Mouse (Mus musculus) urinary bladder, adult 2 months (tissue): ENCODE data around the gene Spef1. TPM values are rescaled to one million over a fixed set of nuclear protein-coding genes. Genes with fewer than 3 reads are reported as not detected.
A peak's percentile ranks its signal among the peaks of the same experiment; 100 is the strongest.

Experiments
- DNase-seq: peaks from one replicate; pipeline ENCODE4 v3.0.0; 2022; ENCODE audit warnings: low spot score
- polyA plus RNA-seq: library from polyadenylated mRNA; depleted of rRNA; stranded (reverse); fragments of >200 nt; gene quantifications from 2 replicates; pipeline ENCODE4 v1.2.3, GENCODE M21; 2012

Spef1 gene
- polyA plus RNA-seq, 1 experiment, result 10.3 TPM

DNA sequence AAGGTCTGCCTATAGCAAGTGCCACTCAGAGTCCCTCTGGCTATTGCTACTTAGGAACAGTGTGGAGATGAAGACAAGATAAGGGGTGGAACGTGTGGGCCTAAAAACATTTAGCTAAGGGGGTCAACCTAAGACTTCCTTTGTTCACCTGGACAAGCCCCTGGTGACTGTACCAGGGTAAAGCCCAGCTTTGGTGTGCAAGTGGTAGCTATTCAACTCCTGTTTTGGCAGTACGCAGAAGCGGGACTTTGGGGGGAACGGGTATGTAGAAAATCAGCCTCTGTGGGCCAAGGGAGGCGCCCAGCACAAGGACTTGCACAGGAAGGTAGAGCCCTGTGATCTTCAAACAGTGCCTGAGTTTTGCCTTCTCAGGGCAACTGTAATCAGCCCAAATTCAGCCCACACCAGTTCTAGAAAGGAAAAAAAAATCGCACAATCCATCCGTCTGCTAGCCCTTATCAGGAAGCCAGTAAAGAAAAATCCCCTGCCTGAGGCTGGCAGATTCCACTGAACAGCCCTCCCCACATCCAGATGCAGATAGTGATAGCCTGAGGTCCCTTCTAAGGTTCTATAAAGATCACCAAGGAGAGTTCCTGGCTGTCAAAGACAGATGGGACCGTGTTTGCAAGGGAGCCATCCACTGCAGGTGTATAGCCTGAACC lies 18.6 kb upstream of the Spef1 start:
- no peak for DNase-seq

GRCm38 (mm10) chr2:131204410-131204981 lies 17.4 kb upstream of the Spef1 start:
- DNase-seq, result peak; percentile 80

DNA sequence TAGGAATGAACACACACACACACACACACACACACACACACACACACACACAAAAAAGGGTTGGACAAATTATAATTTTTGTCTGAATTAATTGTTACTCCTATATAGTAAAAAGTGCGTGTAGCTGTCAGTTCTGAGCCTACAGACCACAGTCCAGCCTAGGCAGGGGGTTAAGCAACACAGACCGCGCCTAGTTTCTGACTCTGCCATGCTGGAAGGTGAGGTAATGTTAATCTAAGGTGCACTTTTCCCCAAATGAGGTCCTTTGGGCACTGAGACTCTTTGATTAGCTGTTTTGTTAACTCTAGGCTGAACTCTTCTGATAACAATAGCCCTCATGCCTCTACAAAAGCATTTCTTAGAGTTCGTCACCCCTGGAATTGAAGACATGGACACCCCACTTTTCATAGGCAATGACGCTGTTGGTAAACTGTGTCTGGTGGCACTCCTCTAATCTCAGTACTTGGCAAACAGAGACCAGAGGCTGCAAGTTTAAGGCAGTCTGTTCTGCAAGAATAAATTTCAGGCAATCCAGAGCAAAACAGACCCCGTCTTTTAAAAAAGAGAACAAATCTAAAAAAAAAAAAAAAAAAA lies 16.8 kb upstream of the Spef1 start:
- DNase-seq, result no peak

- DNase-seq, result no peak
Measured at GRCm38 (mm10) chr2:131201262-131201661, 14.2 kb upstream of the Spef1 start.

DNA sequence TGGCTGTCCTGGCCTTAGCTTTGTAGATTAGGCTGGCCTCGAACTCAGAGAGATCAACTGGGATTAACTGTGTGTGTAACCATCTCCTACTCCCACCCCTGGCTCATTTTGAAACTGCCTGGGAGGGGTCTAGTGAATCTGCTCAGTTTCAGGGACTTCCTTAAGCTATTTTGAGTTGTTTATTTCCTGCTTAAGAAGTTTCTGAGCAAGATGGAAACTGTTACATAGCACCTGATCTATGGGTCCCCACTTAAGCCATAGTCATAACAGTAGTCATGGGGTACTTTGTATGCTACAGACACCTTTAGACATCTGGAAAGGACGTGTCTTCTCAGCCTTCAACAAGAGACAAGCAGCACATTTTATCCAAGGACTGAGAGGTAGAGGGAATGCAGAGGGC lies 13.6 kb upstream of the Spef1 start:
- DNase-seq, result no peak

DNA sequence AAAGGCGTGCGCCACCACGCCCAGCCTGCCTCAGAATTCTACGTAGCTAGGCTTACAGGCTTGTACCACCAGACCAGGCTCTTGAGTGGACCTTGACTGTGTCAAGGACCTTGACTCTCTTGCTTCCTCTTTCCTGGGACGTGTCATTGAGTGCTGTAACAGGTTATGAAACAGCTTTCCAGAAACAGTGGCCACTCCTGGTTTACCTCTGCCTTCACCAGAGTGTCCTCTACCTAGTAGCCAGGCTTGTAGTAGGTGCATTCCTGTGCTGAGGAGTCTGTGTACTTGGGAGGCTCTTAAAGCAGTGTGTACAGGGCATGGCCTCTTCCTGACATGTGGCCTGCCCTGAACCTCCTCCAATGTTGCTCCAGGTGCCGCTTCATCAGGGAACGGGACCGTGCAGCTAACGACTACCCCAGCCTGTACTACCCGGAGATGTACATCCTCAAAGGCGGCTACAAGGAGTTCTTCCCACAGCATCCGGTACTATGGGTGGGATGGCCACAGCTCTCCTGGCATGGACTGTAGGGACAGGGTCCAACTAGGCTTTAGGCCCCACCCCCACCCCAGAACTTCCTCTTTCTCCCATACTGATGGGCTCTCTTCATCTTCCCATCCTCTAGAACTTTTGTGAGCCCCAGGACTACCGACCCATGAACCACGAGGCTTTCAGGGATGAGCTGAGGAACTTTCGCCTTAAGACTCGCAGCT lies 9.7 kb upstream of the Spef1 start:
- no peak for DNase-seq

GRCm38 (mm10) chr2:131191005-131191390 lies 3.9 kb upstream of the Spef1 start:
- no peak for DNase-seq

DNA sequence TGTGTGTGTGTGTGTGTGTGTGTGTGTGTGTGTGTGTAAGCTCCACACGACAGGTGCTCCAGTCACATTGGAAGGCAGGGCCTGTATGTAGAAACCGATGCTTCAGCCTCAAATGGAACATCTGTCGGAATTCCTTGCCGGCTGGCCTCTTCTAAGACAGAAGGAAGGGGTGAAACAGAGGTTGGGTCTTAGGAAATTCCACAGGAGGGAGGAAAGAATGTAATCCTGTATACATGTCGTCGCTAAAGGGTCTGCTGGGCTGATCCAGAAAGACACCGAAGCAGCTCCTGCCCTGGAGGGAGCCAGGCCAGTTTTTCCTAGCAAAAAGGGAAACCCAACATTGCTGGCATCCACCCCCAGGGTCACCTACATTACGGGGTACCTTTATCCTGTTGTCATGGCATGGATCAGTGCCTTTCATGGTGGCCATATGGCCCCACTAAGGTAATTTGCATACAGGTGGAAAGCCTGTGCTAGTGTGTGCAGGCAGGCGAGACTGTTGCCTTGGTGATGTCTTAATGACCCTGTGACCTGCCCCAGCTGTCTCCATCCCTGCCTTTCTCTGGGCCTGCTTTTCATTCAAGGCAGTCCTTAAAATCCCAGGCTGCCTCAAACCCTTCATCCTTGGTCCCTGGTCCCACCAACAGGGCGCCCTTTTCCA lies 3.4 kb upstream of the Spef1 start:
- DNase-seq, result no peak

- DNase-seq, result no peak
Measured at GRCm38 (mm10) chr2:131189521-131190309, 2.6 kb upstream of the Spef1 start.

GRCm38 (mm10) chr2:131188311-131188710 lies 1.2 kb upstream of the Spef1 start:
- DNase-seq, result no peak

- DNase-seq, result no peak
Measured at GRCm38 (mm10) chr2:131187602-131187922, 480 bp upstream of the Spef1 start.

DNA sequence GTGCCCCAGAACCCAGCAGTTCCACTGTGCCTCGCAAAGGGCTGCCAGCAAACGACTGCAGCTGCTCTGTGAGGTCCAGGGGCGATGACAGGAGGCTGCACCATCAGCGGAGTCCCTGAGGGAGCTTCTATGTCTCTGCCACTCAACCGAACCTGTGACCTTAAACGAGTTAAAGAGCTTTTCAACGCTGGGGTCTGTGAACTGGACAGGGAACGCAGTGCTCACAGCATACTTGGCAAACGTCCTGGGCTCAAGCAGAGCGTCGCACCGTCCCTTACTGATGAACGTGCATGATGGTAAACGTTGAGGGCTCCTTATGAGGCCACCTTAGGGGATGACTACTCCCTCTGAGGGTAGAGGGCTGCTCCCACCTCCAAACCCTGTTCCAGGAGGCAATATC lies 739 bp downstream of the Spef1 start:
- DNase-seq, result no peak

GRCm38 (mm10) chr2:131179990-131180587 lies 7.0 kb downstream of the Spef1 start, which contains the start of gene Cenpb:
Gene Cenpb, minus strand, starts transcription at chr2:131180067.
- DNase-seq, result peak; percentile 84

DNA sequence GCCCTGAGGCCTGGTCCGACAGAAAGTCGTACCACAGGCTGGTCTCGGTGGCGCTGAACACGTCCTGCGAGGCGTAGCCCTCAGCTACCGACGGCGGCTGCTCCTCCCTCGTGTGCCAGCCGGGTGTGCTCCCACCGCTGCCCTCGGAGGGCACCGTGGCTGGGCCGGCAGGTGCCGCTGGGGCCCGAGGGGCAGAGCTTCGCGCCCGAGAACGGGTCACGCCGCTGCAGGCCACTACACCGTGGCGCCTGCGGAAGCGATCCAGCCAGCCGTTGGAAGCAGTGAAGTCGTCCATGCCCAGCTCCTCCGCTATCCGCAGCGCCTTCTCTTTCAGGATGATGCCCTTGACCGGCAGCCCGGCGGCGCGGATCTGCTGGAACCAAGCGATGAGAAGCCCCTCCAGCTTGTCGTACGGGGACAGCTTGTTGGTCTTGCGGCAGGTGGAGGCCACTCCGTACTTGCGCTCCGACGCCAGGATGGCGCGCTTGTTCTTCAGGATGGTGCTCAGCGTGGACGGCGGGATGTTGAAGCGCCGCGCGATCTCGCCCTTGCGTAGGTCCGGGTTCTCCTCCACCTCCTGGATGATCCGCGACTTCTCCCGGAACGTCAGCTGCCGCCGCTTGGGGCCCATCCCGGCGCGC lies 7.7 kb downstream of the Spef1 start:
- peak; percentile 67 for DNase-seq

GRCm38 (mm10) chr2:131178828-131179245 lies 8.2 kb downstream of the Spef1 start:
- peak; percentile 52 for DNase-seq

DNA sequence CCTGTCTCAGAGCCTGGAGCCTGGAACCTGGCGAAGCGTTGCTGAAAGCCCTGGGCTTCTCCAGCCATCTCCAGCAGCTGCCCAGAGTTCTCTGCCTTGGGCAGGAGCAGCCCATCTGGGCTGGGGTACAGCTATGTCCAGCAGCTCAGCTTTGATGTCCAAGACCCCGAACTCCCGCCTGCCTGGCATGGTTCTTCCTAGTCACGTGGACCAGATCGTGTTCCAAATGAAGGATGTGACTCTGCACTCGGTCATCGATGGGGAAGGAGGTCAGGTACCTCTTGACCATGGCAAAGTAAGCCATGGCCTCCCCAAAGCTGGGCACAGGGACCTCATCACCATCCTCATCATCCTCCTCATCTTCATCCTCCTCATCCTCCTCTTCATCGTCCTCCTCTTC lies 9.2 kb downstream of the Spef1 start:
- DNase-seq, result no peak

GRCm38 (mm10) chr2:131176491-131176890 lies 10.6 kb downstream of the Spef1 start:
- DNase-seq, result no peak

DNA sequence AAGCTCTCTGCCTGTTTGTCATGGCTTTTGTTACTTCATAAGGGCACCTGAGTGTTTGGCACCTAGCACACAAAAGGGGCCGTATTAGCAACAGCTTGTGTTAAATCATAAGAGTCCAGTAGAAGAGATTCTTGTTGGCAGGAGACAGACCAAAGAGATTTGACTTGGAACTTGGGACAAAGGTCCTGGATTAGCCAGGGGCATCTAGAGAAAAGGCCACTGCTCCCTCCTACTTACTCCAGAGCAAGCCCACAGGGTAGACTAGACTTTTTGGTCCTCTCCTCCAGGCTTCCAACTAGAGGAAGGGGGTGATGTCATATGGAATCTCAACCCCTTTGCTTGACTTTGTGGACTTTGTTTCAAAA lies 11.2 kb downstream of the Spef1 start:
- DNase-seq, result no peak

GRCm38 (mm10) chr2:131175286-131175944 lies 11.7 kb downstream of the Spef1 start:
- no peak for DNase-seq

DNA sequence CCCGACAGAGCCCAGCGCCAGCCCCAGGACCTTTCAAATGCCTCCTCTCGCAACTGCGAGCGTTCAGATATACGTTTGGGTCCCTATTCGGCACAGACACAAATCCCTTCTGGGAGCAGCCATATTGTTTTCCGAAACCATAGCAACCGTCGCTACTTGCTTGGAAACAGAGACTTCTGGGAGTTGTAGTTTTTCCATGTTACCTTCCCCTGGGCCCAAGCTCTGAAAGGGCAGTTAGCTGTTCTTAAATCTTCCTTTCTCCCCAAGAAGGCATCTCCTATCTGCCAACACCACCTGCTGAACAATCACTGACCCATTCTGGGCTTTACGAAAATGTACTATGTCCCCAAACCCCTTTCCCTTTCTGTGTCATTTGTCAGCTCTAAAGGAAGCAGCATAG lies 12.4 kb downstream of the Spef1 start:
- DNase-seq, result no peak
